Mouse (Mus musculus): Measurements from ENCODE around the gene Nacc1.

GRCm38 (mm10) chr8:84735597-84735996 is 47.9 kb upstream of the Nacc1 start:
- no peak for TF ChIP-seq POLR2A (IDR thresholded peaks at IDR 0.05; ENCODE audit: low read depth, low read length)
- no peak for TF ChIP-seq CTCF (IDR thresholded peaks at IDR 0.05; ENCODE audit: borderline replicate concordance, insufficient read depth, low read length)

Data from embryonic fibroblast, embryonic 13.5 days (primary cell).